Mouse (Mus musculus): ENCODE measurements around the gene Uqcr10. TPM values are rescaled to one million over a fixed set of nuclear protein-coding genes. Genes with fewer than 3 reads are reported as not detected.
A peak's percentile ranks its signal among the peaks of the same experiment; 100 is the strongest.

Gene Uqcr10
- polyA plus RNA-seq, 1 experiment from 2014 or later: 517 TPM

DNA sequence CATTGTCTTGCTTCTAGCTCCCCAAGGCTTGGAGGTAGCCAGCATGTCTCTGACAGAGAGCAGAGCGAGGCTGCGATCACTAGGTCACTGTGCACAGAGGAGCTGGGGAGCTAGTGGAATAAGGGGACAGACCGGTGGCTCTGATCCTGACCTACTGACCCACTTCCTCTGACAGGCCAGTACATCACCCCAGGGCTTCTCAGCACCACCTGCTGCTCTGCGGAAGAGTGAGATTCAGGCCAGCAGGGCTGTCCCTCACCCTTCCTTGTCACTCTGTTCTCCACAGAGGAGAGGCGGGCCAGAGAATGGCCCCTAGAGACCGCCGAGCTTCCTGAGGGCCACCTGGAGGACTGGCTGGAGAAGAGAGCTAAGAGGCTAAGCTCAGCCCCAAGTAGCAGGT is 27.6 kb upstream of the Uqcr10 start:
- Histone ChIP-seq H3K27ac (no peak overlapping the region), H3K4me3 (no peak overlapping the region), H3K4me1 (peaks cover 15% of the 10 kb centered on the region), H3K9me3 (replicated peaks) (no peaks in the 10 kb centered on the region), H3K27me3 (no peaks in the 10 kb centered on the region), H3K9ac (0 out of 2 replicates have a peak overlapping the region, but pooled peaks have one; percentile 4), H3K4me2 (replicated peaks) (no peak overlapping the region), H3K36me3 (0 out of 2 replicates have a peak, but pooled peaks cover 3% of the 10 kb centered on the region)
- 56% methylated on average over 7 of the region's 7 CpGs for WGBS
- ATAC-seq (ENCODE audit: low FRiP score): no peak

DNA sequence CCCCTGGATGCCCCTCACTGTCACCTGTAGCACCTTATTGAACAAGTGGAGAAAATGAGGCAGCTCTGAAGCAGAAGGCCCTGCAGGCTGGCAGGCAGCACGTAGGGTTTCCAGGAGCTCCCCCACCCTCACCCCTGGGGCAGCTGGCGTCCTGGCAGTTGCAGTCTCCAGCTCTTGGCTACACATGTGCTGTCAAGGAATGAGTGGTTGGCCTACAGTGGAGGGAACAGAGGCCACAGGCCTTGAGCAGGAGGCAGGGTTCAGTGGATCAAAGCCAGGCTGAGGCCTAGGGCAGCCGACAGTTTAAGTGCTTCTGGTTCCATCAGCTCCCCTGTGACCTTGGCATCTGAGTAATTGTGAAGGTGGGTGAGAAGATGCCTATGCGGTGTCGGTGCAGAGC is 26.8 kb upstream of the Uqcr10 start:
- Histone ChIP-seq H3K9me3 (replicated peaks) (no peaks in the 10 kb centered on the region), H3K4me3 (no peak overlapping the region), H3K27ac (no peak overlapping the region), H3K27me3 (no peaks in the 10 kb centered on the region), H3K4me1 (peaks cover 12% of the 10 kb centered on the region), H3K4me2 (replicated peaks) (no peak overlapping the region), H3K9ac (no peak overlapping the region), H3K36me3 (peaks cover 9% of the 10 kb centered on the region; the same call in 1 of the 2 replicates)
- no peak for ATAC-seq (ENCODE audit: low FRiP score)
- 85% methylated on average over 5 of the region's 5 CpGs for WGBS

DNA sequence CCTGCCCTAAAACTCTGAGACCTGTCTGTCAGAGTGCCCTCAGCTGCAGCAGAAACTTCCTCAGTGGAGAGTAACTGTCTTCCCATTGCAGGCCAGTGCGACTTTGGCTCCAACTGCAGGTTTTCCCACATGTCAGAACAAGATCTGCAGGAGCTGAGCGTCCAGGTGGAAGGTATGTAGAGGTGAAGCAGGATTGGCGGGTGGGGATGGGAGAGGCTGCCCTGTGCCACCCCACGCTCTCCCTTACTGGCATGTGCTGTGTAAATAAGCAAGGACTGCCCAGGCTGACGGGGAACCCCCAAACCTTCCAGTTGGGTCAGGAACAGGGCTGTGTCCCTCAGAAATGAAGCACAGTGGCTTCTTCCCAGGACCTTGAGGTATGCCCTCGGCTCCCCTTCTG is 26.0 kb upstream of the Uqcr10 start:
- H3K4me3 ChIP-seq: no peak overlapping the region
- no peak for ATAC-seq (ENCODE audit: low FRiP score)
- no peaks in the 10 kb centered on the region for H3K9me3 ChIP-seq (replicated peaks)
- no peaks in the 10 kb centered on the region for H3K27me3 ChIP-seq
- H3K4me2 ChIP-seq (replicated peaks): no peak overlapping the region
- H3K9ac ChIP-seq: no peak overlapping the region
- H3K36me3 ChIP-seq: peaks cover 16% of the 10 kb centered on the region; the same call in 1 of the 2 replicates
- peaks cover 9% of the 10 kb centered on the region; the same call in 1 of the 2 replicates for H3K4me1 ChIP-seq
- WGBS: 79% methylated on average over 6 of the region's 6 CpGs
- no peak overlapping the region for H3K27ac ChIP-seq

DNA sequence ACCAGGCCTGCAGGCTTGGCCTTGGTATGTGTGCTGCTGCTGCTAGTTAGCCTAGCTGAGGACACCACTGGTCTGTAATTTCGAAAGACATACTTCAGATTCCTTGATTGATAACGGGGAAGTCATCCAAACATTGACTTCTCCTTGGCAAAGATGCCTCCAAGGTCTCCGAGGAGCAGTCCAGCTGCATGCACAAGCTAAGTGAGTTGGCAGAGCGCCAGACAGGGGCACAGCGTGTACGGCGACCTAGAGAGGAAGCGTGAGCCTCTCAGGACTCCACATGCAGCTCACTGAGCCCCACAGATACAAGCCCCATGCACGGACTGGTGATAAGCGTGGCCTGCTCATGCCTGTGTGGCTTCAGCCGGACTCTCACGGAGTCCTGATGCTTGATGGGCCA is 25.5 kb upstream of the Uqcr10 start:
- no peak overlapping the region for H3K27ac ChIP-seq

DNA sequence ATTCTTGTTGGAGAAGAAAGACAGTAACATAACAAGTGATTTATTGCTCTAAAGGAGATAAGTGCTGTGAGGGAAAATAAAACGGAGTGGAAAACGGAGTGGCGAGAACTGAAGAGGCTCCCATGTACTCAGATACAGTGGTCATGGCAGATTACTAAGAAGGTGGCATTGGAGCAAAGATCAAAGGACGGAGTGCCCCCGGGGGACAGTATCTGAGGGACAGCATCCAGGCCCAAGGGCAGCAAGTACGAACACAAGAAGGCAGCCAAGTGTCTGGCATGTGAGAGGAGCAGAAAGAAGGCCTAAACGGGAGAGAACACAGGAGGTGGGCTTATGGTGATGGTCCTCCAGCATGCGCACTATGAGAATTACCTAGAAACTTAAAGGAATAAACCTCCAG is 17.6 kb upstream of the Uqcr10 start:
- peaks cover 18% of the 10 kb centered on the region for H3K4me1 ChIP-seq
- H3K4me2 ChIP-seq (replicated peaks): no peak overlapping the region
- no peak overlapping the region for H3K9ac ChIP-seq
- no peak for ATAC-seq (ENCODE audit: low FRiP score)
- 80% methylated on average over 8 of the region's 8 CpGs for whole genome bisulfite sequencing
- H3K9me3 ChIP-seq (replicated peaks): no peaks in the 10 kb centered on the region
- no peaks in the 10 kb centered on the region for H3K27me3 ChIP-seq
- no peak overlapping the region for H3K4me3 ChIP-seq
- H3K27ac ChIP-seq: no peak overlapping the region
- H3K36me3 ChIP-seq: peaks cover 36% of the 10 kb centered on the region

More for the DNA sequence above, 25.5 kb upstream of the Uqcr10 start:
- peak; percentile 35; the same call in 1 of the 2 replicates for ATAC-seq (ENCODE audit: low FRiP score)
- peaks cover 19% of the 10 kb centered on the region; the same call in 1 of the 2 replicates for H3K36me3 ChIP-seq
- no peak overlapping the region for H3K4me2 ChIP-seq (replicated peaks)
- H3K4me1 ChIP-seq: peaks cover 9% of the 10 kb centered on the region; the same call in 1 of the 2 replicates
- H3K9ac ChIP-seq: no peak overlapping the region
- no peak overlapping the region for H3K4me3 ChIP-seq
- WGBS: 67% methylated on average over 12 of the region's 12 CpGs
- H3K27me3 ChIP-seq: no peaks in the 10 kb centered on the region
- no peaks in the 10 kb centered on the region for H3K9me3 ChIP-seq (replicated peaks)

DNA sequence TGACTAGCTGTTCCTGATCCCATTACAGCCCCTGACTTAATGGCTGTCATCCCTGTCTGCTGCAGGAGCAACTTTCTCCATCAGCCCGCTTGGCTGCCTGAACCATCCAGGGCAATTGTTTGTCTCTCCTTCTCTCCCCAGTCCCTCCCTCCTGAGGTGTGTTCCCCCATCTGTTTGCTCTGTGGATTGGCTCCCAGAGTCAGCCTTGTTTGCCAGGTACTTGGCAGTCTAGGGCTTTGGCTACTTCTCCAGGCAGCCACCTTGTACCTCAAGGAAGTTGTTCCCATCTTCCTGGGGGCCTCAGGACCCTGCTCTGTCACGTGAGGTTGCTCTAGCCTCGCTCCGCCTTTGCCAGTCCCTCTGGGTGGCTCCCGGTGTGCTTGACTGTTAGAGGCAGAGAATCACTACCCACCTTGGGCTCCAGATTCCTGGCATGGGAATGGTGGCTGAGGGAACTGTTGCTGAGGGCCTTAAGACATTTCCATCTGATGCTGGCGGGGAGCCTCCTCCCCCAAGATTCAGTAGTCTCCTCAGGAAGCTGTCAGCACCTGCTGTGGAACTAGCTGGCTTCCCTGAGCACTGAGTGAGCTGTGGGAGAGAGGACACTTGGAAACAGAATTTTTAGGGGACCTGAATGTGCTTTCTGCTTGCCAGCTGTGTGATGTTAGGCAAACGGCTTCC is 16.9 kb upstream of the Uqcr10 start:
- peaks cover 31% of the 10 kb centered on the region for H3K36me3 ChIP-seq
- no peak for ATAC-seq (ENCODE audit: low FRiP score)
- no peak overlapping the region for H3K4me3 ChIP-seq
- H3K4me2 ChIP-seq (replicated peaks): no peak overlapping the region
- H3K27me3 ChIP-seq: no peaks in the 10 kb centered on the region
- no peak overlapping the region for H3K9ac ChIP-seq
- 48% methylated on average over 7 of the region's 7 CpGs for WGBS
- peaks cover 18% of the 10 kb centered on the region for H3K4me1 ChIP-seq
- no peak overlapping the region for H3K27ac ChIP-seq
- H3K9me3 ChIP-seq (replicated peaks): no peaks in the 10 kb centered on the region

DNA sequence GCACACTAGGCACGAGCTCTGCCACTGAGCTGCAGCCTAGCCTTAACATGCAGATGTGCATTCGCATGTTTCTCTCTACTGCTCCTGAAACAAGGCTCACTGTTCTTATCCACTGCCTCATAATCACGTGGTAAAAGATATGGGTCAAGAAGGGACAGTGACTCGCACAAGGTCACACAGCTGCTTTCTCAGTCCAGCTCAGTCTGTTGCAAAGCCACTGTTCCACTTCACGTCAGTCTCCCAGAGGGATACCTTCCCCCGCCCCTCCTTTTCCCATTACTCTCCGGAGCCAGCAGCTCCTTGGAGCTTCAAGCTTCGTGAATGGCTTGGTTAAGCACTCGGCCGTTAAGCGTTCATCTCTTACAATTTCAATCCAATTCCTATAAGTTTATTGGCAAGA is 16.3 kb upstream of the Uqcr10 start:
- Histone ChIP-seq H3K9ac (no peak overlapping the region), H3K36me3 (peaks cover 26% of the 10 kb centered on the region), H3K27me3 (no peaks in the 10 kb centered on the region), H3K4me1 (peaks cover 18% of the 10 kb centered on the region), H3K9me3 (replicated peaks) (no peaks in the 10 kb centered on the region), H3K27ac (no peak overlapping the region), H3K4me3 (no peak overlapping the region), H3K4me2 (replicated peaks) (no peak overlapping the region)
- 65% methylated on average over 11 of the region's 11 CpGs for WGBS
- ATAC-seq (ENCODE audit: low FRiP score): no peak

DNA sequence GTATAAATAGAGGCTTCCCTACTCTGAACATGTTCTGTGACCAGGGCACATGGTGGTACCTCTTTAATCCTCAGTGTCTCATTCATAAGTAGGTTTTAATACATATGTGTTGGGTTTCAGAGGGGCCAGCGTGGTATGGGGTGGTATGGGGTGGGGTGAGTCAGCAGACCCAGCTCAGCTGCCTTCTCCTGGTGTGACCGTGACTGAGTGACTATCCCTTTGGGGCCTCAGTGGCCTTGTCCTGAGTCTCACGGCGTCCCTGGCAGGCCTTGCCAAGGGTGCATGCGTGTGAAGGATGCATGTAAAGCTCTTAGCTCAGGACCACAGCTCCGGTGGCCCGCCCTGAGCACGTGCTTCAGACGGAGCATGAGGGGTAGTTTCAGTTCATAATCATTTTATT is 15.8 kb upstream of the Uqcr10 start:
- ATAC-seq (ENCODE audit: low FRiP score): no peak
- Histone ChIP-seq H3K4me1 (peaks cover 18% of the 10 kb centered on the region), H3K36me3 (peaks cover 23% of the 10 kb centered on the region), H3K27ac (no peak overlapping the region), H3K4me3 (no peak overlapping the region), H3K9me3 (replicated peaks) (no peaks in the 10 kb centered on the region), H3K27me3 (no peaks in the 10 kb centered on the region), H3K4me2 (replicated peaks) (no peak overlapping the region), H3K9ac (0 out of 2 replicates have a peak overlapping the region, but pooled peaks have one; percentile 19)
- 87% methylated on average over 9 of the region's 9 CpGs for WGBS

DNA sequence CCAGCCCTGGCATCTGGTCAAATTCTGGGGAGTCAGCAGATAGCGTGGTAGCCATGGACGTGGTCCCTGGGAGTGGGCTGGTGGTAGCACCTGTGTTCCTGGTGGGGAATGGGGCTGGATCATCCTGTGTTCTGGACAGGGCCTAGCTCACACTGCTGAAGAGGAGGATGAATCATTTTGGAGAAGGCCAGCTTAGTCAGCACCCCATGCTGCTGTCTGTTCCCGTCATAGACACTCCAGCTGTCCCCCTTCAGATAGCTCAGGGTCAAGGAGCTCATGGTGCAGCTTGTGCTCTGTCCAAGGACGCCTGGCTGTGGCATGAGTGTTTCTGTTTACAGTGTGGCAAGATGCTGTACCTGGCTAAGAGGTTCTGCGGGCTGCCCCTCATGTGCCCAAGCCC is 14.4 kb upstream of the Uqcr10 start:
- H3K27me3 ChIP-seq: no peaks in the 10 kb centered on the region
- peaks cover 15% of the 10 kb centered on the region for H3K36me3 ChIP-seq
- H3K4me3 ChIP-seq: no peak overlapping the region
- ATAC-seq (ENCODE audit: low FRiP score): no peak
- no peak overlapping the region for H3K4me2 ChIP-seq (replicated peaks)
- H3K9ac ChIP-seq: no peak overlapping the region
- H3K4me1 ChIP-seq: peaks cover 18% of the 10 kb centered on the region
- no peak overlapping the region for H3K27ac ChIP-seq
- H3K9me3 ChIP-seq (replicated peaks): no peaks in the 10 kb centered on the region
- 89% methylated on average over 5 of the region's 5 CpGs for WGBS

DNA sequence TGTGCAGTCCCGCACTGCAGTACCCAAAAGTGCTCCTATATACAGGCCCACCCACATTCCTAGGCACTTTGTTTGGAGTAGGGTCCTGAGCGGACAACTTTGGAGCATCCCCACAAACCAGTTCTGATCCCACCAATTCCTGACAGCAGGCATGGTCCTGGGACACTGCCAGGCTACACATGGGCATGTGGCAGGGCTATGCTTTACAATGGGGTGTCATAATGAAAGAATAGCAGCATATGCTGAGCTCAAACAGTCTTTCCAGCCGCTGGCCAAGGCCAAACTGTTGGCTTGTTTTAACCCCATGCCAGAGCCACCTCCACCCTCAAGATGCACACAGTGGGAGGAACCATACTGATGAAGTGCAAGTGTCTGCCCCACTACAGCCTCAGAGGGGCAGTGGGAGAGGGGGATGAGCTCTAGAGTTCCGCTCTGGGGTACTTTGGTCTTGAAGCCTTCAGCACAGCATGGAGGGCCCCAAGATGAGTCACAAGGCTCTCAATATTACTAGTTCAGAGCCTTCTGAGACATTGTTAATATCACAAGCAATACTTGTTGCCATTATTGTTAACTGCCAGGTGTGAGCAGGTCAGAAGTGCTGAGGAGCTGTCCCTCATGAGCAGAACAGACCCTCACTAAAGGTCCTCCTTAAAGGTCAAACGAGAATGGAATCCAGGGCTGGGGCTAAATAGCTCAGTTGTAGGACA is 12.5 kb upstream of the Uqcr10 start:
- no peak overlapping the region for H3K4me3 ChIP-seq
- no peak for ATAC-seq (ENCODE audit: low FRiP score)

DNA sequence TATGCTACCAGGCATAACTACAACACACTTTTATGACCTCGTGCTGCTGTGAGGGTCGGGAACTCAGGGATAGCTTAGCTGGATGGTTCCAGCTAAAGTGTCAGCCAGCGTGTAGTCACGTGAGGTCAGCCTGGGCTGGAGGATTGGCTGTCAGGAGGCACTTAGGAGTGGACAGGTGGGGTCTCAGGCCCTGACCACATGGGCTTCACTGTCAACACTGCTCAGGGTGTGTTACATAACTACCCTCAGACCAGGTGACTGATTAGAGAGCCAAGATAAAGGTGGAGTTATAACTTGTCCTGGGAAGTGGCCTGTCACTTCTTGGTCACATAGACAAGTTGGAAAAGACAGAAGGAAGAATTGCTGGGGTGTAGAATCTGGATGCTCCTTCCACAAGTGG is 11.5 kb upstream of the Uqcr10 start:
- no peak overlapping the region for H3K27ac ChIP-seq
- 87% methylated on average over 4 of the region's 4 CpGs for WGBS

More for the DNA sequence above, 12.5 kb upstream of the Uqcr10 start:
- Histone ChIP-seq H3K36me3 (no peaks in the 10 kb centered on the region), H3K9me3 (replicated peaks) (no peaks in the 10 kb centered on the region), H3K9ac (no peak overlapping the region), H3K4me2 (replicated peaks) (no peak overlapping the region), H3K4me1 (peaks cover 18% of the 10 kb centered on the region), H3K27ac (no peak overlapping the region), H3K27me3 (no peaks in the 10 kb centered on the region)
- WGBS: 92% methylated on average over 5 of the region's 5 CpGs

DNA sequence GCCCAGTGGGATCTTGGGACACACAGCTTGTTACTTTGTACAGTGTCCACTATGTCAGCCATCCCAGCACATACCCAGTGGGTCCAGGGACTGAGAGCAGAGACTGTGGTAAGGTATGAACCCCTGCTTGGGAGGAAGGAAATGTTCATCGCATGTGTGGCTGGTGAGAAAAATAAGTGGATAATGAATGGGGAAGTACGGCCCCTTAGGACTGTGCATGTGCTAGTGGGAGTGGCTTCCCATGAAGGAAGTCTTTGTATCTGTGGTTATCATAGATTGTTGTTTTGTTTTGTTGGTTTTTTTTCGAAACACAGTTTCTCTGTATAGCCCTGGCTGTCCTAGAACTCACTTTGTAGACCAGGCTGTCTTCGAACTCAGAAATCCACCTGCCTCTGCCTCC is 10.6 kb upstream of the Uqcr10 start:
- H3K4me3 ChIP-seq: no peak overlapping the region
- H3K4me2 ChIP-seq (replicated peaks): no peak overlapping the region
- H3K36me3 ChIP-seq: no peaks in the 10 kb centered on the region
- H3K9me3 ChIP-seq (replicated peaks): no peaks in the 10 kb centered on the region
- ATAC-seq (ENCODE audit: low FRiP score): no peak
- peaks cover 3% of the 10 kb centered on the region for H3K4me1 ChIP-seq
- WGBS: 86% methylated on average over 4 of the region's 4 CpGs
- H3K27ac ChIP-seq: no peak overlapping the region
- no peaks in the 10 kb centered on the region for H3K27me3 ChIP-seq
- H3K9ac ChIP-seq: no peak overlapping the region

More for the DNA sequence above, 11.5 kb upstream of the Uqcr10 start:
- Histone ChIP-seq H3K4me2 (replicated peaks) (no peak overlapping the region), H3K36me3 (no peaks in the 10 kb centered on the region), H3K9me3 (replicated peaks) (no peaks in the 10 kb centered on the region), H3K4me1 (peaks cover 11% of the 10 kb centered on the region), H3K27me3 (no peaks in the 10 kb centered on the region), H3K9ac (no peak overlapping the region), H3K4me3 (no peak overlapping the region)
- ATAC-seq (ENCODE audit: low FRiP score): no peak

DNA sequence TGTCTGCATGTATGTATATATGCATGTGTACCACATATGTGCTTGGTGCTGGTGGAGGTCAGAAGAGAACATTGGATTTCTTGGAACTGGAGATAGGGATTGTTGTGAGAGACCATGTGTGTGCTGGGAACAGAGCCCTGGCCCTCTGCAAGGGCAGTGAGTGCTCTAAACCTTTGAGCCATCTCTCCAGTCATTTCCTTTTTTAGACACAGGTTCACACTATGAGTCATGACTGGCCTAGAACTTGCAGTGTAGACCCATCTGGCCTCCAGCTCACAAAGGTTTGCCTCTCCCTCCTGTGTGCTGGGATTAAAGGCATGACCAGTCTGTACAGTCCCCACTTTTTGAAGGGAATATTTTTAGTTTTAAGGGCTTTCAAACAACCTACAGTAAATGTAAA is 8.7 kb upstream of the Uqcr10 start:
- Histone ChIP-seq H3K9ac (no peak overlapping the region), H3K27ac (no peak overlapping the region), H3K4me1 (no peaks in the 10 kb centered on the region), H3K4me3 (no peak overlapping the region), H3K36me3 (no peaks in the 10 kb centered on the region), H3K9me3 (replicated peaks) (no peaks in the 10 kb centered on the region), H3K27me3 (no peaks in the 10 kb centered on the region), H3K4me2 (replicated peaks) (no peak overlapping the region)
- no peak for ATAC-seq (ENCODE audit: low FRiP score)

All from hindbrain, embryonic 12.5 days (tissue).